Mouse (Mus musculus) heart, postnatal 0 days (tissue): ENCODE measurements around the gene Dhdh.

ENCODE experiments used
- CTCF ChIP-seq: IDR thresholded peaks from 2 replicates; pipeline ENCODE4 v1.5.1; 2016; ENCODE audit warnings: antibody characterized with exemption, control low read depth, low read depth
- EP300 ChIP-seq: IDR thresholded peaks from 2 replicates; pipeline ENCODE4 v1.6.1; 2016; ENCODE audit warnings: antibody characterized with exemption, low read depth

- no peak for TF ChIP-seq EP300
- no peak for TF ChIP-seq CTCF
These were observed 62.0 kb downstream of the Dhdh start for GRCm38 (mm10) chr7:45426556-45426955.
